Mouse (Mus musculus): ENCODE measurements around the gene Cd274.

The Cd274 gene

GRCm38 (mm10) chr19:29436793-29437479 lies 69.7 kb downstream of the Cd274 start:
- DNase-seq = no peak
